Mouse (Mus musculus): Measurements from ENCODE around the gene Klhdc3.

GRCm38 (mm10) chr17:46725273-46725672, 44.6 kb upstream of the Klhdc3 start:
- peak; percentile 61 for TF ChIP-seq CTCF (IDR thresholded peaks at IDR 0.05; ENCODE audit: low read depth)
- no peak for TF ChIP-seq EP300 (IDR thresholded peaks at IDR 0.05; ENCODE audit: low read depth)

All from heart, postnatal 0 days (tissue).